Mouse (Mus musculus) small intestine, adult 2 months (tissue): ENCODE measurements around the gene Bbs1.

ENCODE experiments used
- CTCF ChIP-seq: fragments of 200-500 bp; IDR thresholded peaks from 2 replicates; pipeline ENCODE4 v1.5.1; 2012; ENCODE audit warnings: low read depth, mild to moderate bottlenecking, control low read depth, inconsistent platforms, low read length, moderate library complexity, mixed read lengths; ENCODE audit not compliant: insufficient replicate concordance, insufficient read length; ENCODE audit errors: extremely low read depth
- POLR2A ChIP-seq: fragments of 200-500 bp; IDR thresholded peaks from 2 replicates; pipeline ENCODE4 v1.6.1; 2012; ENCODE audit warnings: low read depth, mild to moderate bottlenecking, control low read depth, inconsistent platforms, low read length, moderate library complexity

DNA sequence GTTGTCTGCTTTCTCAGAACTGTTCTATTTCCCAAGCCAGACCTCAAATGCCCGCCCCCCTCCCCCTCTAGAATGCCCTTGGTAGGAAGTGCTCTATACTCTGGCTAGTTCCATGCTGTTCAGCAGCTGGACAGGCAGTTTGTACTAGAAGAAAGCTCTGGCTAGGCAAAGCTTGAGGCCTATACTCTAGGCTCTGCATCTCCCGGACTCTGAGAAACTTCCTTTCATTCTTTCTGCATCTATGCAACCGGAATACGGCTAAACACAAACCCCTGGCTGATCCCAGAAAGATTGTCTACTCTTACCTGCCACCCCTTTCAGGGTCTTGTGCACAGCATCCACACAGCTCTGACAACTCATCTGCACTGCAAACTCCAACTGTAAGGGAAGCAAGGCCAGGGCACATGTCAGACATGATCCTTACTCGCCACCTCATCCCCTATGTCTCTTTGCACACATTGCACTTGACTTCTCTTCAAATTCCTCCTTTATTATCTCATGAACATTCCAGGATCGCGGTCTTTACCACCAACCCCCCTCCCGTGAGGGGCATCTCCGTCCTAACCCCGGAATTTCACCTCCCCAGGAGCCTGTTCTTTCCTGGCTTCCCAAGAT, 67.8 kb downstream of the Bbs1 start:
- TF ChIP-seq CTCF = no peak
- TF ChIP-seq POLR2A = no peak
